Mouse (Mus musculus) MEL (cell line): ENCODE measurements around the gene Rac1. TPM values are rescaled to one million over a fixed set of nuclear protein-coding genes. Genes with fewer than 3 reads are reported as not detected.

ENCODE experiments used
- DNase-seq: peaks from one replicate; pipeline ENCODE4 v3.0.0; 2011; ENCODE audit warnings: low read depth, low spot score
- H3K27ac ChIP-seq: 2 replicates; pipeline ENCODE4 v1.5.1; 2012; ENCODE audit warnings: low read depth, mild to moderate bottlenecking, control low read depth, low read length, moderate library complexity; ENCODE audit not compliant: control insufficient read depth
- H3K27me3 ChIP-seq, 2 experiments: fragments of 150-350 bp in 1 of 2; sonication (generic) in 1 of 2; 2 replicates each; pipeline ENCODE4 v1.6.1; 2012; ENCODE audit warnings: low read length in 2 of 2, mild to moderate bottlenecking in 2 of 2, improper control_type of control experiment in 1 of 2, moderate library complexity in 1 of 2; ENCODE audit not compliant: insufficient read depth in 2 of 2, control insufficient read depth in 1 of 2
- H3K36me3 ChIP-seq, 2 experiments: 2 replicates each; pipeline ENCODE4 v1.6.1; 2012 to 2014; ENCODE audit warnings: low read length in 2 of 2, improper control_type of control experiment in 1 of 2, inconsistent platforms in 1 of 2, mild to moderate bottlenecking in 1 of 2; ENCODE audit not compliant: insufficient read depth in 2 of 2, control insufficient read depth in 1 of 2
- H3K4me1 ChIP-seq, 2 experiments: fragments of 150-350 bp in 1 of 2; sonication (generic) in 1 of 2; 2 replicates each; pipeline ENCODE4 v1.6.1; 2012; ENCODE audit warnings: low read length in 2 of 2, improper control_type of control experiment in 1 of 2, mild to moderate bottlenecking in 1 of 2; ENCODE audit not compliant: insufficient read depth in 2 of 2, control insufficient read depth in 1 of 2
- H3K4me3 ChIP-seq, 2 experiments: fragments of 150-350 bp in 1 of 2; sonication (generic) in 1 of 2; 2 replicates each; pipeline ENCODE4 v1.5.1; 2012; ENCODE audit warnings: low read depth in 2 of 2, low read length in 2 of 2, mild to moderate bottlenecking in 2 of 2, moderate library complexity in 2 of 2, control low read depth in 1 of 2, improper control_type of control experiment in 1 of 2; ENCODE audit not compliant: control insufficient read depth in 1 of 2, insufficient read depth in 1 of 2
- H3K79me2 ChIP-seq: 2 replicates; pipeline ENCODE4 v1.6.1; 2012; ENCODE audit warnings: mild to moderate bottlenecking, low read length, moderate library complexity; ENCODE audit not compliant: control insufficient read depth, poor library complexity, insufficient read depth
- H3K9ac ChIP-seq: 2 replicates; pipeline ENCODE4 v1.6.1; 2012; ENCODE audit warnings: low read depth, mild to moderate bottlenecking, control low read depth, low read length, moderate library complexity; ENCODE audit not compliant: control insufficient read depth, poor library complexity, severe bottlenecking
- H3K9me3 ChIP-seq: fragments of 150-350 bp; sonication (generic); replicated peaks from 2 replicates; pipeline ENCODE4 v1.6.1; 2012; ENCODE audit warnings: mild to moderate bottlenecking, low read length, improper control_type of control experiment, moderate library complexity; ENCODE audit not compliant: insufficient read depth
- BHLHE40 ChIP-seq: IDR thresholded peaks from 2 replicates; pipeline ENCODE4 v1.6.1; 2012; ENCODE audit warnings: low read depth, mild to moderate bottlenecking, inconsistent platforms, low read length, improper control_type of control experiment, borderline replicate concordance
- CHD1 ChIP-seq: IDR thresholded peaks from 2 replicates; pipeline ENCODE4 v1.6.1; 2012; ENCODE audit warnings: low read depth, mild to moderate bottlenecking, inconsistent platforms, low read length, improper control_type of control experiment
- CHD2 ChIP-seq: IDR thresholded peaks from 2 replicates; pipeline ENCODE4 v1.6.1; 2011; ENCODE audit warnings: low read length, improper control_type of control experiment
- E2F4 ChIP-seq: IDR thresholded peaks from 2 replicates; pipeline ENCODE4 v1.6.1; 2011; ENCODE audit warnings: low read depth, low read length, improper control_type of control experiment, borderline replicate concordance
- ELF1 ChIP-seq: IDR thresholded peaks from 2 replicates; pipeline ENCODE4 v1.6.1; 2014; ENCODE audit warnings: low read depth, mild to moderate bottlenecking, inconsistent platforms, low read length, improper control_type of control experiment, moderate library complexity
- EP300 ChIP-seq, 2 experiments: IDR thresholded peaks; 2 replicates each; pipeline ENCODE4 v1.6.1; 2011; ENCODE audit warnings: improper control_type of control experiment in 2 of 2, low read length in 2 of 2, low read depth in 1 of 2, mild to moderate bottlenecking in 1 of 2
- ETS1 ChIP-seq: IDR thresholded peaks from 2 replicates; pipeline ENCODE4 v1.6.1; 2012; ENCODE audit warnings: low read depth, mild to moderate bottlenecking, inconsistent platforms, low read length, improper control_type of control experiment, moderate library complexity
- GABPA ChIP-seq: IDR thresholded peaks from 2 replicates; pipeline ENCODE4 v1.6.1; 2012; ENCODE audit warnings: low read depth, mild to moderate bottlenecking, inconsistent platforms, low read length, improper control_type of control experiment, moderate library complexity
- GATA1 ChIP-seq: IDR thresholded peaks from 2 replicates; pipeline ENCODE4 v1.6.1; 2011; ENCODE audit warnings: low read depth, low read length, improper control_type of control experiment
- HCFC1 ChIP-seq: IDR thresholded peaks from 2 replicates; pipeline ENCODE4 v1.6.1; 2012; ENCODE audit warnings: low read depth, mild to moderate bottlenecking, inconsistent platforms, low read length, improper control_type of control experiment, moderate library complexity
- MAFK ChIP-seq: IDR thresholded peaks from 2 replicates; pipeline ENCODE4 v1.6.1; 2011; ENCODE audit warnings: low read depth, mild to moderate bottlenecking, low read length, improper control_type of control experiment, borderline replicate concordance
- MAX ChIP-seq: IDR thresholded peaks from 2 replicates; pipeline ENCODE4 v1.6.1; 2011; ENCODE audit warnings: low read length, improper control_type of control experiment
- MAZ ChIP-seq: IDR thresholded peaks from 2 replicates; pipeline ENCODE4 v1.6.1; 2012; ENCODE audit warnings: low read depth, mild to moderate bottlenecking, inconsistent platforms, low read length, improper control_type of control experiment
- MEF2A ChIP-seq: IDR thresholded peaks from 2 replicates; pipeline ENCODE4 v1.6.1; 2014; ENCODE audit warnings: low read depth, mild to moderate bottlenecking, inconsistent platforms, low read length, improper control_type of control experiment; ENCODE audit not compliant: poor library complexity, insufficient replicate concordance, severe bottlenecking; ENCODE audit errors: extremely low read depth
- MYC ChIP-seq: IDR thresholded peaks from 2 replicates; pipeline ENCODE4 v1.6.1; 2011; ENCODE audit warnings: low read depth, mild to moderate bottlenecking, low read length, improper control_type of control experiment, moderate library complexity
- NRF1 ChIP-seq: IDR thresholded peaks from 2 replicates; pipeline ENCODE4 v1.6.1; 2014; ENCODE audit warnings: low read depth, mild to moderate bottlenecking, inconsistent platforms, low read length, improper control_type of control experiment, moderate library complexity; ENCODE audit not compliant: poor library complexity, insufficient read depth, severe bottlenecking
- POLR2A ChIP-seq, 2 experiments: IDR thresholded peaks; 2 replicates each; pipeline ENCODE4 v1.6.1; 2011 to 2012; ENCODE audit warnings: low read length in 2 of 2, mild to moderate bottlenecking in 2 of 2, control low read depth in 1 of 2, improper control_type of control experiment in 1 of 2, low read depth in 1 of 2, moderate library complexity in 1 of 2; ENCODE audit not compliant: control insufficient read depth in 1 of 2, insufficient read depth in 1 of 2, poor library complexity in 1 of 2
- RCOR1 ChIP-seq: IDR thresholded peaks from 2 replicates; pipeline ENCODE4 v1.6.1; 2012; ENCODE audit warnings: low read depth, mild to moderate bottlenecking, inconsistent platforms, low read length, improper control_type of control experiment
- SIN3A ChIP-seq: IDR thresholded peaks from 2 replicates; pipeline ENCODE4 v1.6.1; 2012; ENCODE audit warnings: low read length, improper control_type of control experiment, inconsistent platforms
- TAL1 ChIP-seq: IDR thresholded peaks from 2 replicates; pipeline ENCODE4 v1.6.1; 2012; ENCODE audit warnings: mild to moderate bottlenecking, inconsistent platforms, low read length, moderate library complexity, mixed read lengths
- TBP ChIP-seq: IDR thresholded peaks from 2 replicates; pipeline ENCODE4 v1.8.0; 2011; ENCODE audit warnings: low read depth, low read length, improper control_type of control experiment
- TCF12 ChIP-seq: IDR thresholded peaks from 2 replicates; pipeline ENCODE4 v1.6.1; 2014; ENCODE audit warnings: low read depth, mild to moderate bottlenecking, inconsistent platforms, low read length, improper control_type of control experiment, moderate library complexity
- UBTF ChIP-seq: IDR thresholded peaks from 2 replicates; pipeline ENCODE4 v1.6.1; 2012; ENCODE audit warnings: low read depth, mild to moderate bottlenecking, inconsistent platforms, low read length, improper control_type of control experiment, moderate library complexity, borderline replicate concordance; ENCODE audit not compliant: insufficient read depth
- USF1 ChIP-seq: IDR thresholded peaks from 2 replicates; pipeline ENCODE4 v1.6.1; 2014; ENCODE audit warnings: low read depth, mild to moderate bottlenecking, inconsistent platforms, low read length, improper control_type of control experiment, moderate library complexity
- USF2 ChIP-seq, 2 experiments: IDR thresholded peaks; 2 replicates each; pipeline ENCODE4 v1.6.1; 2011 to 2012; ENCODE audit warnings: improper control_type of control experiment in 2 of 2, low read length in 2 of 2, borderline replicate concordance in 1 of 2, inconsistent platforms in 1 of 2, low read depth in 1 of 2, mild to moderate bottlenecking in 1 of 2; ENCODE audit not compliant: insufficient read depth in 1 of 2
- ZC3H11A ChIP-seq: IDR thresholded peaks from 2 replicates; pipeline ENCODE4 v1.6.1; 2012; ENCODE audit warnings: low read depth, mild to moderate bottlenecking, inconsistent platforms, low read length, improper control_type of control experiment
- ZKSCAN1 ChIP-seq: IDR thresholded peaks from 2 replicates; pipeline ENCODE4 v1.6.1; 2012; ENCODE audit warnings: low read depth, mild to moderate bottlenecking, inconsistent platforms, low read length, improper control_type of control experiment, moderate library complexity
- ZMIZ1 ChIP-seq: IDR thresholded peaks from 2 replicates; pipeline ENCODE4 v1.6.1; 2012; ENCODE audit warnings: low read depth, mild to moderate bottlenecking, inconsistent platforms, low read length, improper control_type of control experiment, moderate library complexity
- polyA plus RNA-seq, 2 experiments: library from polyadenylated mRNA; stranded (reverse) in 1 of 2; unstranded in 1 of 2; fragments of >175 nt in 1 of 2; fragments of >200 nt in 1 of 2; gene quantifications; 2 replicates each; pipeline versions ENCODE4 v1.2.1 to v1.2.4; 2012; ENCODE audit warnings: low replicate concordance in 2 of 2, low read depth in 1 of 2; ENCODE audit not compliant: insufficient read length in 2 of 2, insufficient read depth in 1 of 2, missing spikeins in 1 of 2
- total RNA-seq: library from RNA; depleted of rRNA; stranded (reverse); fragments of 300-350 nt; gene quantifications from 2 replicates; pipeline ENCODE4 v1.2.3, GENCODE M21; 2012

Rac1 gene
- total and polyA plus RNA-seq, 3 experiments: 105 to 251 (median 134) TPM

DNA sequence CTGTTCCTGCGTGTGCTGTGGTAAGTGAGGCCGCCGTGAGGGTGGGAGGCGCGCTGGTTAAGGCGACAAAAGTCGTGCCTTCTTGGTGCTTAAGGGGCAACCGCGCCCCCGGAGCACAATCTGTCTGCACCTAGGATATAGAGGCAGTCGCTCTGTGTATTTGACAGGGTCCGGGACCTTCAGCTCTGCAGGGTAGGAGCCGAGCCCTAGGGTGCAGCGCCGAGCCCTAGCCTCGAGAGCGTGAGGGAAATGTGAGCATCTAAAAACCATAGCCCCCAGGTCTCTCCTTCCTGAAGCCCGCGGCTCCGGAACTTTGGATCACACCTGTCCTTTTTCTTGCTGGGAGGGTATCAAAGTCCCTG lies 63.1 kb downstream of the Rac1 start:
- Histone ChIP-seq H3K4me1 (peaks cover 10 to 11% of the 10 kb centered on the region in 2 experiments; a peak in 1 of 4 replicates), H3K79me2 (peaks cover 13% of the 10 kb centered on the region), H3K36me3 (peaks cover 0 to 6% of the 10 kb centered on the region in 2 experiments; a peak in 3 of 4 replicates), H3K27me3 (peaks cover 2% of the 10 kb centered on the region in 2 experiments; a peak in 2 of 4 replicates), H3K27ac (peak overlapping the region; percentile 41), H3K4me3 (peak overlapping the region; percentile 80 to 84), H3K9me3 (no peaks in the 10 kb centered on the region), H3K9ac (peak overlapping the region; percentile 80)
- DNase-seq: no peak
- TF ChIP-seq UBTF (0 out of 2 replicates have a peak, but pooled peaks have one; percentile 51), ZC3H11A (no peak)

DNA sequence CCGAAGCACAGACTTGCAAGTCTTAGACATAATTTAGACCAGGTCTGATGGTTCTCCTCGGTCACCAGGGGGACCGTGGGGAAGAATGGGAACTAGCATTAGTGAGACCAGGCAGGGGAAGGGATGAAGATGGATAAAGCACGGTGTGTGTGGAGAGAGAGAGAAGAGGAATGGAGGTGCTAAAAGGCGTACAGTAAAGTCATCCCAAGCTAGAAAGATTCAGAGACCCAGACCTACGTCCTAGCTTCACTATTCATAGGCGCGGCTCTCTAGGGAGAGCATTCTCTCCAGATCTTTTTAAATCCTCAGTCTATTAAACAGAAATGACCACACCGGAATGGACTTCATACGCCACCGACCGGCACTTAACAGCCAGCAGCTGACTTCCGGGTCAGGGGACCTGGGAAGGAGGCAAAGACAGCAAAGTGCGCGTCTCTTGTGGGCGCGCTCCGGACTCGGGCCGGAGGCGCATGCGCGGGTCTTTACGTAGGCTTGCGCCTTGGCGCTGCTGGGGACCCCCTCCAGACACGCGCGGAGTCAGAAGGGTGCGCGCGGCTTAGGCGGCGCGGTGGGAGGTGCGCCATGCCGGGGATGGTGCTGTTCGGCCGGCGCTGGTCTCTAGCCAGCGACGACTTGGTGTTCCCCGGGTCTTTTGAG lies 63.6 kb downstream of the Rac1 start, which contains the start of gene Daglb:
Gene Daglb (plus strand): TSS at position 485 of the 657 bp plus-strand sequence.
- H3K4me3 ChIP-seq: peak within 1 kb of the TSS; percentile 80 to 84
- H3K27ac ChIP-seq: peak within 1 kb of the TSS; percentile 42
- peak within 1 kb of the TSS; percentile 80 for H3K9ac ChIP-seq
- DNase-seq: peak; percentile 97
- no peaks in the 10 kb centered on the region for H3K9me3 ChIP-seq
- H3K36me3 ChIP-seq: peaks cover 0 to 6% of the 10 kb centered on the region in 2 experiments; a peak in 3 of 4 replicates
- peaks cover 13% of the 10 kb centered on the region for H3K79me2 ChIP-seq
- H3K4me1 ChIP-seq: peaks cover 10 to 11% of the 10 kb centered on the region in 2 experiments; a peak in 1 of 4 replicates
- peaks cover 2% of the 10 kb centered on the region in 2 experiments; a peak in 2 of 4 replicates for H3K27me3 ChIP-seq
- no peak for TF ChIP-seq CHD2
- peak; percentile 56 for TF ChIP-seq TCF12
- TF ChIP-seq EP300 (IDR thresholded peaks at IDR 0.05; ENCODE audit: low read depth in 1 of 2, low read length in 2 of 2): 0 out of 4 replicates have a peak, but pooled peaks of 1 of the 2 experiments have one; percentile 4
- TF ChIP-seq MAFK: no peak
- TF ChIP-seq MYC: no peak; the same call in 1 of the 2 replicates
- no peak for TF ChIP-seq CHD1
- TF ChIP-seq SIN3A: peak; percentile 77; the same call in 1 of the 2 replicates
- no peak for TF ChIP-seq ETS1
- peak; percentile 97 for TF ChIP-seq ELF1
- TF ChIP-seq HCFC1: peak; percentile 79
- no peak for TF ChIP-seq USF1
- TF ChIP-seq BHLHE40: no peak
- peak; percentile 70; the same call in 1 of the 2 replicates for TF ChIP-seq MAZ
- peak; percentile 96 for TF ChIP-seq POLR2A (IDR thresholded peaks at IDR 0.05; ENCODE audit: control insufficient read depth in 1 of 2, insufficient read depth in 1 of 2, low read depth in 1 of 2, low read length in 2 of 2, poor library complexity in 1 of 2)
- 0 out of 2 replicates have a peak, but pooled peaks have one; percentile 31 for TF ChIP-seq ZMIZ1
- TF ChIP-seq TBP: peak; percentile 78
- 0 out of 2 replicates have a peak, but pooled peaks have one; percentile 59 for TF ChIP-seq UBTF
- peak; percentile 96 for TF ChIP-seq NRF1
- TF ChIP-seq GABPA: no peak
- peak; percentile 78; the same call in 1 of the 2 replicates for TF ChIP-seq MAX
- TF ChIP-seq E2F4: no peak
- no peak for TF ChIP-seq ZKSCAN1
- no peak for TF ChIP-seq ZC3H11A
- TF ChIP-seq TAL1: no peak
- no peak for TF ChIP-seq RCOR1
- TF ChIP-seq USF2 (IDR thresholded peaks at IDR 0.05; ENCODE audit: borderline replicate concordance in 1 of 2, insufficient read depth in 1 of 2, low read depth in 1 of 2, low read length in 2 of 2): no peak
- TF ChIP-seq GATA1: no peak
- no peak for TF ChIP-seq MEF2A
